ENCODE assay signal across 25 mouse cellular contexts in genomic region chr6:95006485-95006884, GRCm38 (mm10).
A peak's percentile ranks its signal among the peaks of the same experiment; 100 is the strongest.
DNase-seq lines count a peak whose midpoint lies in the region; ATAC-seq and TF ChIP-seq lines count a peak whose summit lies in the region.
"Had no signal": no experiment of that assay in that cellular context is flagged by ENCODE, and none has a peak within 500 bp of the region (broad histone marks: within the 10 kb centered on the region; RNA-seq: fewer than 3 reads in every experiment).

No protein-coding gene starts in this region.

- H3K4me1 ChIP-seq in forebrain, embryonic 14.5 days (ENCODE audit: control insufficient read depth, insufficient read depth, low read length) = no peaks in the 10 kb centered on the region
- H3K4me1 ChIP-seq in forebrain, embryonic 12.5 days = no peaks in the 10 kb centered on the region
- H3K4me1 ChIP-seq: embryonic facial prominence, embryonic 13.5 days; forebrain, embryonic 15.5 days; heart, embryonic 10.5 days; hindbrain, embryonic 12.5 days had no signal

- H3K4me2 ChIP-seq in forebrain, embryonic 14.5 days (ENCODE audit: low read length) = no peak overlapping the region
- no peak overlapping the region for H3K4me2 ChIP-seq in forebrain, embryonic 12.5 days
- H3K4me2 ChIP-seq: embryonic facial prominence, embryonic 13.5 days; forebrain, embryonic 15.5 days; hindbrain, embryonic 12.5 days had no signal

- peak; percentile 18 for DNase-seq in forebrain, embryonic 14.5 days (ENCODE audit: low spot score)
- peak; percentile 4 to 17 for DNase-seq in left cerebral cortex, adult 18-20 months (ENCODE audit: low spot score in 2 of 2)
- DNase-seq in left cerebral cortex, adult 2 months (ENCODE audit: extremely low spot score in 1 of 2, low spot score in 2 of 2) = no peak
- DNase-seq in right cerebral cortex, postnatal 25 days = peak; percentile 8
- no peak for DNase-seq in right cerebral cortex, adult 18-20 months
- DNase-seq in spleen, adult 18-20 months = no peak
- DNase-seq: adrenal gland, adult 8-10 months; adrenal gland, postnatal 36 days; B cell, adult 2 months; cerebellum, adult 18-20 months; cerebellum, adult 9-11 months; cerebellum, postnatal 36 days; gastrocnemius, postnatal 10 days; heart, adult 18-20 months; heart, postnatal 10 days; heart, postnatal 4 days had no signal

- H3K4me3 ChIP-seq in forebrain, embryonic 14.5 days (ENCODE audit: low read depth, low read length) = no peak overlapping the region
- no peak overlapping the region for H3K4me3 ChIP-seq in forebrain, embryonic 12.5 days (replicated peaks)
- no peak overlapping the region for H3K4me3 ChIP-seq in left cerebral cortex, adult 2 months
- H3K4me3 ChIP-seq: embryonic facial prominence, embryonic 13.5 days; forebrain, embryonic 15.5 days; heart, embryonic 10.5 days; hindbrain, embryonic 12.5 days had no signal

- WGBS in forebrain, embryonic 14.5 days = 79% methylated on average over 2 of the region's 2 CpGs
- WGBS in forebrain, embryonic 12.5 days = 79% methylated on average over 2 of the region's 2 CpGs

- no peaks in the 10 kb centered on the region for H3K27me3 ChIP-seq in forebrain, embryonic 14.5 days (replicated peaks; ENCODE audit: control insufficient read depth, insufficient read depth, low read length)
- no peaks in the 10 kb centered on the region for H3K27me3 ChIP-seq in forebrain, embryonic 12.5 days
- H3K27me3 ChIP-seq: embryonic facial prominence, embryonic 13.5 days; forebrain, embryonic 15.5 days; hindbrain, embryonic 12.5 days had no signal

- TF ChIP-seq CTCF in left cerebral cortex, adult 2 months (IDR thresholded peaks at IDR 0.05) = no peak

- H3K36me3 ChIP-seq in forebrain, embryonic 14.5 days (ENCODE audit: control insufficient read depth, insufficient read depth, low read length) = no peaks in the 10 kb centered on the region
- no peaks in the 10 kb centered on the region for H3K36me3 ChIP-seq in forebrain, embryonic 12.5 days (replicated peaks)
- H3K36me3 ChIP-seq: embryonic facial prominence, embryonic 13.5 days; forebrain, embryonic 15.5 days; G1E; heart, embryonic 10.5 days; hindbrain, embryonic 12.5 days had no signal

- no peaks in the 10 kb centered on the region for H3K9me3 ChIP-seq in forebrain, embryonic 14.5 days (replicated peaks; ENCODE audit: control insufficient read depth, low read length)
- H3K9me3 ChIP-seq in forebrain, embryonic 12.5 days = no peaks in the 10 kb centered on the region
- H3K9me3 ChIP-seq: embryonic facial prominence, embryonic 13.5 days; forebrain, embryonic 15.5 days; G1E; heart, embryonic 10.5 days; hindbrain, embryonic 12.5 days had no signal

- intact Hi-C loops in left cerebral cortex, adult 2 months (cut with DNase I) = no loop called here

- no peak overlapping the region for H3K9ac ChIP-seq in forebrain, embryonic 14.5 days (ENCODE audit: low read length)
- no peak overlapping the region for H3K9ac ChIP-seq in forebrain, embryonic 12.5 days
- H3K9ac ChIP-seq: embryonic facial prominence, embryonic 13.5 days; forebrain, embryonic 15.5 days; hindbrain, embryonic 12.5 days had no signal

- ATAC-seq in forebrain, embryonic 14.5 days = no peak
- no peak for ATAC-seq in forebrain, embryonic 12.5 days (ENCODE audit: low FRiP score)
- ATAC-seq: CD4-positive, CD25-positive, alpha-beta regulatory T cell, adult 4 months; forebrain, embryonic 15.5 days; hindbrain, embryonic 16.5 days; inflammation-experienced regulatory T-cells, adult 6 months had no signal

- H3K27ac ChIP-seq in forebrain, embryonic 14.5 days (ENCODE audit: low read depth, low read length) = no peak overlapping the region
- no peak overlapping the region for H3K27ac ChIP-seq in forebrain, embryonic 12.5 days
- no peak overlapping the region for H3K27ac ChIP-seq in left cerebral cortex, adult 2 months
- H3K27ac ChIP-seq: embryonic facial prominence, embryonic 13.5 days; forebrain, embryonic 15.5 days; heart, embryonic 10.5 days; hindbrain, embryonic 12.5 days had no signal

Comparison
In these comparisons a context has a peak if more than half of its experiments do, and no peak if none do; other contexts are left out.
1. DNase-seq: peak in forebrain, embryonic 14.5 days (single experiment), left cerebral cortex, adult 18-20 months (2 of 2) and right cerebral cortex, postnatal 25 days (single experiment); none in left cerebral cortex, adult 2 months (0 of 2), right cerebral cortex, adult 18-20 months (single experiment) and spleen, adult 18-20 months (0 of 2).